Comparison of ENCODE assay signal across 12 mouse cellular contexts in the genomic region with DNA sequence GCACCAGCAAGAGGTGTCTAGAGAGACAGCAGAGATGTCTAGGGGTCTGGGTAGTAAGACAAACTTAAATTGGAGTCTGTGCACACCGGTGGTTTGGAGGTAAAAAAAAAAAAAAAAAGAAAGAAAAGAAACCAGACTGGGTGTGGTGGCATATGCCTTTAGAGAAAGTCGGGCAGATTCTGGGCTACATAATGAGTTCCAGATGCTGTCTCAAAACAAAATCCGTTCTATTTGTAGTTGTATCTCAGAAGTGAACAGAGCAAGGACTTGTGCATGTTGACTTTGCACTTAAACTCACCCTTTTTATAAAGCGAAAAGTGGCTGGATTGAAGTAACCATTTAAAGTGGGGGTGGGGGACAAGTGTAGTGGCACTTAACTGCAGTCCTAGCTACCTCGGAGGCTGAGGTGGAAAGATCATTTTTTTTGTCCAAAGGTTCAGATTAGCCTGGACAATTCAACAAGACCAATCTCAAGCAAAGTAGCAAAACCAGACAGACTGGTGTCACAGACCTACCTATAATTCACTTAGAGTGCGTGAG. TPM values are rescaled to one million over a fixed set of nuclear protein-coding genes. Genes with fewer than 3 reads are reported as not detected.
DNase-seq lines count a peak whose midpoint lies in the region; ATAC-seq and TF ChIP-seq lines count a peak whose summit lies in the region.
"Had no signal": no experiment of that assay in that cellular context is flagged by ENCODE, and none has a peak within 500 bp of the region (broad histone marks: within the 10 kb centered on the region; RNA-seq: fewer than 3 reads in every experiment).

No protein-coding gene starts in this region.

- peak overlapping the region; percentile 88; the same call in 1 of the 2 replicates for H3K4me2 ChIP-seq in lung, embryonic 14.5 days
- peak overlapping the region; percentile 85 for H3K4me2 ChIP-seq in embryonic facial prominence, embryonic 13.5 days
- H3K4me2 ChIP-seq in limb, embryonic 12.5 days: peak overlapping the region; percentile 65; the same call in 1 of the 2 replicates
- no peak overlapping the region for H3K4me2 ChIP-seq in kidney, embryonic 14.5 days (replicated peaks; ENCODE audit: low read depth, low read length)

- TF ChIP-seq POLR2A in lung, adult 2 months (IDR thresholded peaks at IDR 0.05; ENCODE audit: borderline replicate concordance, extremely low read depth, low read depth, low read length): no peak

- no peak for TF ChIP-seq CTCF in lung, embryonic 14.5 days (IDR thresholded peaks at IDR 0.05; ENCODE audit: low read depth)
- no peak for TF ChIP-seq CTCF in lung, adult 2 months (IDR thresholded peaks at IDR 0.05; ENCODE audit: insufficient read depth, low read length)

- DNase-seq in lung, embryonic 14.5 days: peak; percentile 21
- no peak for DNase-seq in lung, adult 2 months
- peak; percentile 14 for DNase-seq in naive thymus-derived CD4-positive, alpha-beta T cell, adult 2 months (ENCODE audit: low read depth)
- DNase-seq in adrenal gland, postnatal 14 days: no peak

- H3K4me3 ChIP-seq in lung, embryonic 14.5 days (ENCODE audit: low read depth, low read length): no peak overlapping the region
- no peak overlapping the region for H3K4me3 ChIP-seq in lung, adult 2 months (replicated peaks; ENCODE audit: extremely low read depth, low read depth, low read length)
- no peak overlapping the region for H3K4me3 ChIP-seq in embryonic facial prominence, embryonic 13.5 days
- H3K4me3 ChIP-seq in limb, embryonic 12.5 days (replicated peaks): no peak overlapping the region
- no peak overlapping the region for H3K4me3 ChIP-seq in kidney, embryonic 14.5 days (ENCODE audit: low read length)

- no peak for ATAC-seq in lung, embryonic 14.5 days (ENCODE audit: insufficient read depth)
- ATAC-seq in embryonic facial prominence, embryonic 13.5 days (ENCODE audit: insufficient number of reproducible peaks, insufficient read depth, low FRiP score, low TSS enrichment, low read depth): no peak
- no peak for ATAC-seq in limb, embryonic 12.5 days (ENCODE audit: insufficient number of reproducible peaks, insufficient read depth, low FRiP score, low TSS enrichment, low read depth)
- ATAC-seq in kidney, embryonic 14.5 days (ENCODE audit: low FRiP score, low TSS enrichment): no peak

- no peaks in the 10 kb centered on the region for H3K36me3 ChIP-seq in lung, embryonic 14.5 days (ENCODE audit: insufficient read depth)
- H3K36me3 ChIP-seq in embryonic facial prominence, embryonic 13.5 days: peaks cover 4% of the 10 kb centered on the region; the same call in 1 of the 2 replicates
- H3K36me3 ChIP-seq in limb, embryonic 12.5 days: peaks cover 6% of the 10 kb centered on the region; the same call in 1 of the 2 replicates
- H3K36me3 ChIP-seq in kidney, embryonic 14.5 days (ENCODE audit: control insufficient read depth, insufficient read depth, low read length): no peaks in the 10 kb centered on the region; the same call in 1 of the 2 replicates

- peak overlapping the region; percentile 2; the same call in 1 of the 2 replicates for H3K27ac ChIP-seq in lung, embryonic 14.5 days (ENCODE audit: low read depth)
- peak overlapping the region; percentile 87 for H3K27ac ChIP-seq in embryonic facial prominence, embryonic 13.5 days
- H3K27ac ChIP-seq in limb, embryonic 12.5 days: peak overlapping the region; percentile 89; the same call in 1 of the 2 replicates
- H3K27ac ChIP-seq in kidney, embryonic 14.5 days (ENCODE audit: low read depth, low read length): no peak overlapping the region
- H3K27ac ChIP-seq: forebrain, embryonic 15.5 days; left cerebral cortex, adult 2 months; macrophage; midbrain, embryonic 12.5 days had no signal

- H3K27me3 ChIP-seq in lung, embryonic 14.5 days (ENCODE audit: insufficient read depth, low read length): no peaks in the 10 kb centered on the region
- H3K27me3 ChIP-seq in embryonic facial prominence, embryonic 13.5 days: no peaks in the 10 kb centered on the region
- no peaks in the 10 kb centered on the region for H3K27me3 ChIP-seq in limb, embryonic 12.5 days
- H3K27me3 ChIP-seq in kidney, embryonic 14.5 days (ENCODE audit: control insufficient read depth, insufficient read depth, low read length): no peaks in the 10 kb centered on the region
- H3K27me3 ChIP-seq: forebrain, embryonic 15.5 days; midbrain, embryonic 12.5 days had no signal

- H3K9me3 ChIP-seq in lung, embryonic 14.5 days (ENCODE audit: low read depth, low read length): no peaks in the 10 kb centered on the region
- H3K9me3 ChIP-seq in embryonic facial prominence, embryonic 13.5 days: no peaks in the 10 kb centered on the region
- no peaks in the 10 kb centered on the region for H3K9me3 ChIP-seq in limb, embryonic 12.5 days
- no peaks in the 10 kb centered on the region for H3K9me3 ChIP-seq in kidney, embryonic 14.5 days (ENCODE audit: control insufficient read depth, low read length)
- H3K9me3 ChIP-seq: forebrain, embryonic 15.5 days; heart, embryonic 10.5 days; midbrain, embryonic 12.5 days had no signal

- H3K9ac ChIP-seq in lung, embryonic 14.5 days: no peak overlapping the region
- no peak overlapping the region for H3K9ac ChIP-seq in embryonic facial prominence, embryonic 13.5 days
- H3K9ac ChIP-seq in limb, embryonic 12.5 days (replicated peaks): no peak overlapping the region
- H3K9ac ChIP-seq in kidney, embryonic 14.5 days (ENCODE audit: low read depth, low read length): no peak overlapping the region

- WGBS in lung, embryonic 14.5 days: 38% methylated on average over 6 of the region's 6 CpGs
- WGBS in lung, adult 2 months: 46% methylated on average over 6 of the region's 6 CpGs
- 23% methylated on average over 6 of the region's 6 CpGs for WGBS in embryonic facial prominence, embryonic 13.5 days
- 25% methylated on average over 6 of the region's 6 CpGs for WGBS in limb, embryonic 12.5 days
- WGBS in kidney, embryonic 14.5 days: 66% methylated on average over 6 of the region's 6 CpGs

- peaks cover 23% of the 10 kb centered on the region for H3K4me1 ChIP-seq in lung, embryonic 14.5 days (ENCODE audit: insufficient read depth)
- H3K4me1 ChIP-seq in lung, adult 2 months (ENCODE audit: control insufficient read depth, insufficient read depth, low read length): peaks cover 10% of the 10 kb centered on the region
- peaks cover 40% of the 10 kb centered on the region for H3K4me1 ChIP-seq in embryonic facial prominence, embryonic 13.5 days
- H3K4me1 ChIP-seq in limb, embryonic 12.5 days (replicated peaks): peaks cover 29% of the 10 kb centered on the region
- H3K4me1 ChIP-seq in kidney, embryonic 14.5 days (ENCODE audit: control insufficient read depth, insufficient read depth, low read length): peaks cover 17% of the 10 kb centered on the region

RNA-seq across cellular contexts. Expression of a gene that starts 0.9 kb away (rescaled TPM):
- polyA plus RNA-seq in lung, embryonic 14.5 days (2014; fragmentation: Nextera tagmentation; extraction: Ambion mirVana): 32.2 and 33.7 TPM in 2 replicates
- 40.6 and 43.7 TPM in 2 replicates for polyA plus RNA-seq in lung, adult 2 months (2012; rRNA removed)
- 28.9 and 30.7 TPM in 2 replicates for polyA plus RNA-seq in embryonic facial prominence, embryonic 13.5 days (2015; fragmentation: Nextera tagmentation; extraction: Ambion mirVana)
- 38.8 and 41.5 TPM in 2 replicates for polyA plus RNA-seq in limb, embryonic 12.5 days (2016; fragmentation: Nextera tagmentation; extraction: Ambion mirVana)
- total RNA-seq in adrenal gland, postnatal 14 days (2021): 18.1 and 19.3 TPM in 2 replicates
- polyA plus RNA-seq in kidney, embryonic 14.5 days (2014; fragmentation: Nextera tagmentation; extraction: Ambion mirVana): 26.8 and 29.5 TPM in 2 replicates

RNA-seq across cellular contexts. Expression of a gene that starts 54.5 kb away (rescaled TPM):
- 3.8 and 5.1 TPM in 2 replicates for polyA plus RNA-seq in lung, embryonic 14.5 days (2014; fragmentation: Nextera tagmentation; extraction: Ambion mirVana)
- polyA plus RNA-seq in lung, adult 2 months (2012; rRNA removed): 44.8 and 50.3 TPM in 2 replicates
- 2.3 and 2.4 TPM in 2 replicates for polyA plus RNA-seq in embryonic facial prominence, embryonic 13.5 days (2015; fragmentation: Nextera tagmentation; extraction: Ambion mirVana)
- polyA plus RNA-seq in limb, embryonic 12.5 days (2016; fragmentation: Nextera tagmentation; extraction: Ambion mirVana): 5.9 and 6.8 TPM in 2 replicates
- total RNA-seq in adrenal gland, postnatal 14 days (2021): 4.4 and 6.2 TPM in 2 replicates
- polyA plus RNA-seq in kidney, embryonic 14.5 days (2014; fragmentation: Nextera tagmentation; extraction: Ambion mirVana): 2.7 TPM in 2 replicates
- polyA plus RNA-seq: macrophage had no signal

Comparison
In these comparisons a context has a peak if more than half of its experiments do, and no peak if none do; other contexts are left out.
1. DNase-seq: peak in lung, embryonic 14.5 days (single experiment) and naive thymus-derived CD4-positive, alpha-beta T cell, adult 2 months (single experiment); none in lung, adult 2 months (single experiment) and adrenal gland, postnatal 14 days (single experiment).